Comparison of ENCODE assay signal across 7 mouse cellular contexts in genomic region chr14:103650413-103651101, GRCm38 (mm10). TPM values are rescaled to one million over a fixed set of nuclear protein-coding genes. Genes with fewer than 3 reads are reported as not detected.
DNase-seq lines count a peak whose midpoint lies in the region; ATAC-seq and TF ChIP-seq lines count a peak whose summit lies in the region.

No protein-coding gene starts in this region.

- no peaks in the 10 kb centered on the region for H3K36me3 ChIP-seq in limb, embryonic 13.5 days
- H3K36me3 ChIP-seq in midbrain, embryonic 13.5 days: no peaks in the 10 kb centered on the region
- H3K36me3 ChIP-seq in small intestine, adult 2 months (ENCODE audit: control insufficient read depth, insufficient read depth, low read length): no peaks in the 10 kb centered on the region

- H3K27ac ChIP-seq in limb, embryonic 13.5 days: peak overlapping the region; percentile 49; the same call in 1 of the 2 replicates
- H3K27ac ChIP-seq in midbrain, embryonic 13.5 days: peak overlapping the region; percentile 99
- H3K27ac ChIP-seq in small intestine, adult 2 months (ENCODE audit: insufficient read depth, low read depth, low read length): peak overlapping the region; percentile 60

- no peak for TF ChIP-seq CTCF in small intestine, adult 2 months (IDR thresholded peaks at IDR 0.05; ENCODE audit: extremely low read depth, insufficient read length, insufficient replicate concordance, low read depth, low read length)

- H3K27me3 ChIP-seq in limb, embryonic 13.5 days: peaks cover 21% of the 10 kb centered on the region
- H3K27me3 ChIP-seq in midbrain, embryonic 13.5 days: no peaks in the 10 kb centered on the region
- H3K27me3 ChIP-seq in small intestine, adult 2 months (ENCODE audit: control insufficient read depth, insufficient read depth, low read length): peaks cover 4% of the 10 kb centered on the region; the same call in 1 of the 2 replicates

- under 1% methylated on average over 54 of the region's 67 CpGs for WGBS in limb, embryonic 13.5 days
- WGBS in midbrain, embryonic 13.5 days: under 1% methylated on average over 55 of the region's 67 CpGs
- whole genome bisulfite sequencing in small intestine, adult 2 months: under 1% methylated on average over 67 of the region's 67 CpGs

- peak overlapping the region; percentile 99 for H3K4me2 ChIP-seq in limb, embryonic 13.5 days (replicated peaks)
- peak overlapping the region; percentile 63 for H3K4me2 ChIP-seq in midbrain, embryonic 13.5 days (replicated peaks)

- peak overlapping the region; percentile 70 for H3K9ac ChIP-seq in limb, embryonic 13.5 days
- peak overlapping the region; percentile 99 for H3K9ac ChIP-seq in midbrain, embryonic 13.5 days (replicated peaks)

- H3K4me1 ChIP-seq in limb, embryonic 13.5 days: peaks cover 9% of the 10 kb centered on the region
- peaks cover 63% of the 10 kb centered on the region for H3K4me1 ChIP-seq in midbrain, embryonic 13.5 days (replicated peaks)
- peaks cover 7% of the 10 kb centered on the region for H3K4me1 ChIP-seq in small intestine, adult 2 months (ENCODE audit: control insufficient read depth, insufficient read depth, insufficient read length, low read length)

- peak overlapping the region; percentile 72 for H3K4me3 ChIP-seq in limb, embryonic 13.5 days
- peak overlapping the region; percentile 98 for H3K4me3 ChIP-seq in midbrain, embryonic 13.5 days (replicated peaks)
- peak overlapping the region; percentile 95 for H3K4me3 ChIP-seq in small intestine, adult 2 months (ENCODE audit: low read depth, low read length)

- intact Hi-C loops in gastrocnemius, postnatal 14 days (cut with DNase I; ENCODE audit: low total_unique reads): no loop called here

- no peaks in the 10 kb centered on the region for H3K9me3 ChIP-seq in limb, embryonic 13.5 days
- no peaks in the 10 kb centered on the region for H3K9me3 ChIP-seq in midbrain, embryonic 13.5 days

- peak; percentile 49 for ATAC-seq in limb, embryonic 13.5 days (ENCODE audit: low FRiP score, low read depth)
- ATAC-seq in midbrain, embryonic 13.5 days: peak; percentile 74

- DNase-seq in adrenal gland, adult (ENCODE audit: inconsistent age in 2 of 2, low spot score in 1 of 2): peak; percentile 46 to 75
- DNase-seq in cerebellum, postnatal 10 days: peak; percentile 93
- peak; percentile 17 for DNase-seq in gastrocnemius, postnatal 14 days
- DNase-seq in kidney, adult 11 months: peak; percentile 62

- TF ChIP-seq POLR2A in small intestine, adult 2 months (IDR thresholded peaks at IDR 0.05; ENCODE audit: low read depth, low read length): no peak

RNA-seq across cellular contexts. Expression of gene Slain1, which starts 0.5 kb away (rescaled TPM):
- total RNA-seq in gastrocnemius, postnatal 14 days (2021): under 1 TPM in 1 of 2 experiments, not detected in 1; 0.08 TPM
- polyA plus RNA-seq in limb, embryonic 13.5 days (2015; fragmentation: Nextera tagmentation; extraction: Ambion mirVana): 1.5 and 1.6 TPM in 2 replicates
- polyA plus RNA-seq in midbrain, embryonic 13.5 days (2015; fragmentation: Nextera tagmentation; extraction: Ambion mirVana): 11.1 and 17.3 TPM in 2 replicates
- polyA plus RNA-seq in small intestine, adult 2 months (2012; rRNA removed): 3.5 and 5.9 TPM in 2 replicates

Comparison
In these comparisons a context has a peak if more than half of its experiments do, and no peak if none do; other contexts are left out.
1. Peak in every context shown above with its lines: DNase-seq, ATAC-seq, H3K4me3 ChIP-seq and H3K27ac ChIP-seq.
2. DNase-seq: peak in every context shown above with its lines; median percentile 93 in cerebellum, postnatal 10 days; 62 in kidney, adult 11 months; 60 in adrenal gland, adult; 17 in gastrocnemius, postnatal 14 days.
3. H3K27ac ChIP-seq: peak in every context shown above with its lines; median percentile 99 in midbrain, embryonic 13.5 days; 60 in small intestine, adult 2 months; 49 in limb, embryonic 13.5 days.